Mouse (Mus musculus) myocyte (in vitro differentiated cells): ENCODE data around the gene Tmem256. TPM values are rescaled to one million over a fixed set of nuclear protein-coding genes. Genes with fewer than 3 reads are reported as not detected.

Experiments
- H3K27me3 ChIP-seq: one replicate; pipeline ENCODE4 v1.6.1; 2011; ENCODE audit not compliant: control insufficient read depth, insufficient read depth, insufficient read length
- H3K36me3 ChIP-seq: one replicate; pipeline ENCODE4 v1.6.1; 2011; ENCODE audit not compliant: control insufficient read depth, insufficient read depth
- H3K4me2 ChIP-seq: one replicate; pipeline ENCODE4 v1.6.1; 2011; ENCODE audit warnings: low read depth, control low read depth
- H3K4me3 ChIP-seq: one replicate; pipeline ENCODE4 v1.5.1; 2011; ENCODE audit warnings: mild to moderate bottlenecking, control low read depth, moderate library complexity
- H3K79me2 ChIP-seq: one replicate; pipeline ENCODE4 v1.6.1; 2011; ENCODE audit not compliant: control insufficient read depth, insufficient read depth
- H3ac ChIP-seq: one replicate; pipeline ENCODE4 v1.6.1; 2011; ENCODE audit not compliant: control insufficient read depth, insufficient read length
- CEBPB ChIP-seq: IDR thresholded peaks from 2 replicates; pipeline ENCODE4 v1.6.1; 2011; ENCODE audit warnings: mild to moderate bottlenecking, moderate library complexity; ENCODE audit not compliant: poor library complexity, insufficient read depth, severe bottlenecking
- E2F4 ChIP-seq: IDR thresholded peaks from one replicate; pipeline ENCODE4 v1.6.1; 2011; ENCODE audit warnings: mild to moderate bottlenecking, control low read depth, moderate library complexity; ENCODE audit not compliant: insufficient read depth
- MAX ChIP-seq: IDR thresholded peaks from one replicate; pipeline ENCODE4 v1.6.1; 2011; ENCODE audit warnings: low read depth, mild to moderate bottlenecking, control low read depth
- MYOD1 ChIP-seq, 3 experiments: IDR thresholded peaks; one replicate each; pipeline ENCODE4 v1.6.1; 2011; ENCODE audit warnings: control low read depth in 2 of 3, low read depth in 2 of 3, mild to moderate bottlenecking in 2 of 3, moderate library complexity in 1 of 3; ENCODE audit not compliant: insufficient read length in 2 of 3, control insufficient read depth in 1 of 3
- MYOG ChIP-seq, 3 experiments: IDR thresholded peaks; one replicate each; pipeline ENCODE4 v1.6.1; 2011; ENCODE audit warnings: control low read depth in 2 of 3, low read depth in 2 of 3, mild to moderate bottlenecking in 2 of 3; ENCODE audit not compliant: insufficient read length in 2 of 3, control insufficient read depth in 1 of 3, insufficient read depth in 1 of 3
- POLR2A ChIP-seq: IDR thresholded peaks from one replicate; pipeline ENCODE4 v1.6.1; 2011; ENCODE audit warnings: low read depth, mild to moderate bottlenecking, control low read depth, moderate library complexity; ENCODE audit not compliant: insufficient read length
- POLR2AphosphoS2 ChIP-seq: IDR thresholded peaks from one replicate; pipeline ENCODE4 v1.6.1; 2011; ENCODE audit warnings: low read depth, control low read depth; ENCODE audit not compliant: insufficient read length
- REST ChIP-seq: IDR thresholded peaks from one replicate; pipeline ENCODE4 v1.6.1; 2011; ENCODE audit warnings: mild to moderate bottlenecking, control low read depth, moderate library complexity; ENCODE audit not compliant: insufficient read depth, insufficient read length
- SRF ChIP-seq: IDR thresholded peaks from one replicate; pipeline ENCODE4 v1.6.1; 2011; ENCODE audit warnings: low read depth; ENCODE audit not compliant: control insufficient read depth, insufficient read length
- TCF12 ChIP-seq: IDR thresholded peaks from one replicate; pipeline ENCODE4 v1.6.1; 2011; ENCODE audit warnings: mild to moderate bottlenecking, control low read depth; ENCODE audit not compliant: poor library complexity, insufficient read depth, severe bottlenecking
- TCF3 ChIP-seq: IDR thresholded peaks from one replicate; pipeline ENCODE4 v1.6.1; 2011; ENCODE audit warnings: low read depth, control low read depth; ENCODE audit not compliant: insufficient read length
- USF1 ChIP-seq: IDR thresholded peaks from one replicate; pipeline ENCODE4 v1.6.1; 2011; ENCODE audit warnings: low read depth, mild to moderate bottlenecking, control low read depth, moderate library complexity
- polyA plus RNA-seq: library from polyadenylated mRNA; unstranded; fragments of >200 nt; fragmentation: generic; extraction: Trizol; gene quantifications from one replicate; pipeline ENCODE4 v1.2.1, GENCODE M21; 2012; ENCODE audit warnings: missing spikeins

The Tmem256 gene
- polyA plus RNA-seq, 1 experiment = 259 TPM

GRCm38 (mm10) chr11:69803786-69804651, 34.3 kb upstream of the Tmem256 start:
- no peaks in the 10 kb centered on the region for H3K79me2 ChIP-seq
- H3K4me2 ChIP-seq = peak overlapping the region; percentile 99
- H3K4me3 ChIP-seq = peak overlapping the region; percentile 65
- H3K36me3 ChIP-seq = no peaks in the 10 kb centered on the region
- H3ac ChIP-seq = no peak overlapping the region
- no peaks in the 10 kb centered on the region for H3K27me3 ChIP-seq
- TF ChIP-seq MYOG (IDR thresholded peaks at IDR 0.05; ENCODE audit: control insufficient read depth in 1 of 3, insufficient read depth in 1 of 3, insufficient read length in 2 of 3, low read depth in 2 of 3) (peak in 1 of 3 experiments; percentile 64), SRF (peak; percentile 40), TCF12 (no peak), REST (no peak), CEBPB (no peak), USF1 (no peak), E2F4 (no peak), POLR2AphosphoS2 (no peak), MYOD1 (IDR thresholded peaks at IDR 0.05; ENCODE audit: control insufficient read depth in 1 of 3, insufficient read length in 2 of 3, low read depth in 2 of 3) (peak in 2 of 3 experiments; percentile 1 to 36), MAX (no peak), POLR2A (peak; percentile 50), TCF3 (no peak)

GRCm38 (mm10) chr11:69804652-69804940, 33.7 kb upstream of the Tmem256 start:
- H3K79me2 ChIP-seq = no peaks in the 10 kb centered on the region
- TF ChIP-seq E2F4 (no peak), REST (no peak), POLR2AphosphoS2 (no peak), TCF3 (no peak), SRF (no peak), TCF12 (no peak), MAX (no peak), MYOG (IDR thresholded peaks at IDR 0.05; ENCODE audit: control insufficient read depth in 1 of 3, insufficient read depth in 1 of 3, insufficient read length in 2 of 3, low read depth in 2 of 3) (no peak)
- no peaks in the 10 kb centered on the region for H3K36me3 ChIP-seq
- no peak overlapping the region for H3K4me2 ChIP-seq
- no peaks in the 10 kb centered on the region for H3K27me3 ChIP-seq
- H3K4me3 ChIP-seq = no peak overlapping the region
- no peak overlapping the region for H3ac ChIP-seq

- Histone ChIP-seq H3K4me2 (no peak within 1 kb of the TSS), H3ac (no peak within 1 kb of the TSS), H3K36me3 (no peaks in the 10 kb centered on the region), H3K27me3 (no peaks in the 10 kb centered on the region), H3K4me3 (no peak within 1 kb of the TSS), H3K79me2 (no peaks in the 10 kb centered on the region)
- TF ChIP-seq TCF12 (no peak), REST (no peak), SRF (no peak), POLR2A (no peak), TCF3 (no peak), MYOD1 (IDR thresholded peaks at IDR 0.05; ENCODE audit: control insufficient read depth in 1 of 3, insufficient read length in 2 of 3, low read depth in 2 of 3) (no peak)
Measured at GRCm38 (mm10) chr11:69804972-69805909, 33.1 kb upstream of the Tmem256 start, which contains the start of gene Tmem102. Tmem102 (minus strand) TSS chr11:69805624.

- Histone ChIP-seq H3K4me2 (no peak overlapping the region), H3ac (no peak overlapping the region), H3K4me3 (no peak overlapping the region), H3K27me3 (no peaks in the 10 kb centered on the region), H3K36me3 (no peaks in the 10 kb centered on the region), H3K79me2 (no peaks in the 10 kb centered on the region)
- TF ChIP-seq TCF3 = no peak
- no peak for TF ChIP-seq MYOG (IDR thresholded peaks at IDR 0.05; ENCODE audit: control insufficient read depth in 1 of 3, insufficient read depth in 1 of 3, insufficient read length in 2 of 3, low read depth in 2 of 3)
- no peak for TF ChIP-seq MAX
Measured at GRCm38 (mm10) chr11:69806378-69806777, 31.9 kb upstream of the Tmem256 start.

- Histone ChIP-seq H3K4me3 (no peak overlapping the region), H3K79me2 (no peaks in the 10 kb centered on the region), H3ac (no peak overlapping the region), H3K27me3 (no peaks in the 10 kb centered on the region), H3K36me3 (no peaks in the 10 kb centered on the region), H3K4me2 (no peak overlapping the region)
- TF ChIP-seq TCF12 (no peak), MYOD1 (IDR thresholded peaks at IDR 0.05; ENCODE audit: control insufficient read depth in 1 of 3, insufficient read length in 2 of 3, low read depth in 2 of 3) (no peak), TCF3 (no peak), E2F4 (no peak), POLR2AphosphoS2 (no peak), REST (no peak), POLR2A (no peak)
Measured at GRCm38 (mm10) chr11:69807641-69808040, 30.7 kb upstream of the Tmem256 start.
